Mouse (Mus musculus) lung, postnatal 0 days (tissue): ENCODE data around the gene Adm.

Experiments
- CTCF ChIP-seq: IDR thresholded peaks from 2 replicates; pipeline ENCODE4 v1.5.1; 2016; ENCODE audit warnings: antibody characterized with exemption, mild to moderate bottlenecking
- EP300 ChIP-seq: IDR thresholded peaks from 2 replicates; pipeline ENCODE4 v1.6.1; 2016; ENCODE audit warnings: antibody characterized with exemption, mild to moderate bottlenecking, control low read depth

DNA sequence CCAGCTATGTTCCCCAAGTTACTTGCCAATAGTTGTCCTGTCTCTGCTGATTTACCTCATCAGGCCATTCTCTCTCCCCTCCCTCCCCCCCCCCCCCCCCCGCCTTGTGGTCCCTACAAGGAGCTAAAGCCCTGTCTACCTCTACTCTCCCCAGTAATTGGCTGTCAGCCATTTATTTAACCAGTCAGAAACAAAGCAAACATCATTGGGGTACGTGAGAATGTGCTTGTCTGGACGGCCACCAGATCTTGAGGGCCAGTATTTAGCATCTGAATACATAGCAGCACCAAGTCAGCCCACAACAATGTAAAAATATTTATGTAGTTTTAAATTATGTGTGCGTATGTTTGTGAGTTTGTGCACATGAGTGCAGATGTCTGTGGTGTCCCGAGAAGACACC, 39.1 kb downstream of the Adm start:
- TF ChIP-seq CTCF: no peak
- no peak for TF ChIP-seq EP300
